Mouse (Mus musculus) midbrain, embryonic 15.5 days (tissue): Measurements from ENCODE around the gene Heatr5b. TPM values are rescaled to one million over a fixed set of nuclear protein-coding genes. Genes with fewer than 3 reads are reported as not detected.
A peak's percentile ranks its signal among the peaks of the same experiment; 100 is the strongest.

Source experiments
- ATAC-seq: fragments of 200-750 bp; cut with Nextera tagmentation; replicated peaks from 2 replicates; pipeline ENCODE4 v1.8.0; 2017; ENCODE audit warnings: moderate TSS enrichment
- H3K27ac ChIP-seq: fragments of 300-500 bp; sonication (generic); 2 replicates; pipeline ENCODE4 v1.5.1; 2015; ENCODE audit warnings: mild to moderate bottlenecking, inconsistent platforms
- H3K27me3 ChIP-seq: fragments of 300-500 bp; sonication (generic); replicated peaks from 2 replicates; pipeline ENCODE4 v1.6.1; 2015; ENCODE audit warnings: inconsistent platforms
- H3K36me3 ChIP-seq: fragments of 300-500 bp; sonication (generic); replicated peaks from 2 replicates; pipeline ENCODE4 v1.6.1; 2015; ENCODE audit warnings: inconsistent platforms
- H3K4me1 ChIP-seq: fragments of 300-500 bp; sonication (generic); 2 replicates; pipeline ENCODE4 v1.6.1; 2015; ENCODE audit warnings: inconsistent platforms
- H3K4me2 ChIP-seq: fragments of 300-500 bp; sonication (generic); 2 replicates; pipeline ENCODE4 v1.6.1; 2015; ENCODE audit warnings: inconsistent platforms, mild to moderate bottlenecking, moderate library complexity
- H3K4me3 ChIP-seq: fragments of 300-500 bp; sonication (generic); 2 replicates; pipeline ENCODE4 v1.5.1; 2015; ENCODE audit warnings: mild to moderate bottlenecking, inconsistent platforms
- H3K9ac ChIP-seq: fragments of 300-500 bp; sonication (generic); 2 replicates; pipeline ENCODE4 v1.6.1; 2015; ENCODE audit warnings: mild to moderate bottlenecking, inconsistent platforms
- H3K9me3 ChIP-seq: fragments of 300-500 bp; sonication (generic); 2 replicates; pipeline ENCODE4 v1.6.1; 2016; ENCODE audit warnings: inconsistent platforms
- WGBS: fragments of 180-500 bp; shearing (Covaris S2); methylation state at CpG from one replicate; pipeline ENCODE4 v1.1.7; 2015; ENCODE audit warnings: mixed read lengths; 5-methylcytosine and 5-hydroxymethylcytosine counted together
- polyA plus RNA-seq: library from polyadenylated mRNA; unstranded; fragments of >200 nt; fragmentation: Nextera tagmentation; extraction: Ambion mirVana; gene quantifications from 2 replicates; pipeline ENCODE4 v1.2.1, GENCODE M21; 2015

Heatr5b gene
- polyA plus RNA-seq, result 21.7 and 23.1 TPM in 2 replicates

DNA sequence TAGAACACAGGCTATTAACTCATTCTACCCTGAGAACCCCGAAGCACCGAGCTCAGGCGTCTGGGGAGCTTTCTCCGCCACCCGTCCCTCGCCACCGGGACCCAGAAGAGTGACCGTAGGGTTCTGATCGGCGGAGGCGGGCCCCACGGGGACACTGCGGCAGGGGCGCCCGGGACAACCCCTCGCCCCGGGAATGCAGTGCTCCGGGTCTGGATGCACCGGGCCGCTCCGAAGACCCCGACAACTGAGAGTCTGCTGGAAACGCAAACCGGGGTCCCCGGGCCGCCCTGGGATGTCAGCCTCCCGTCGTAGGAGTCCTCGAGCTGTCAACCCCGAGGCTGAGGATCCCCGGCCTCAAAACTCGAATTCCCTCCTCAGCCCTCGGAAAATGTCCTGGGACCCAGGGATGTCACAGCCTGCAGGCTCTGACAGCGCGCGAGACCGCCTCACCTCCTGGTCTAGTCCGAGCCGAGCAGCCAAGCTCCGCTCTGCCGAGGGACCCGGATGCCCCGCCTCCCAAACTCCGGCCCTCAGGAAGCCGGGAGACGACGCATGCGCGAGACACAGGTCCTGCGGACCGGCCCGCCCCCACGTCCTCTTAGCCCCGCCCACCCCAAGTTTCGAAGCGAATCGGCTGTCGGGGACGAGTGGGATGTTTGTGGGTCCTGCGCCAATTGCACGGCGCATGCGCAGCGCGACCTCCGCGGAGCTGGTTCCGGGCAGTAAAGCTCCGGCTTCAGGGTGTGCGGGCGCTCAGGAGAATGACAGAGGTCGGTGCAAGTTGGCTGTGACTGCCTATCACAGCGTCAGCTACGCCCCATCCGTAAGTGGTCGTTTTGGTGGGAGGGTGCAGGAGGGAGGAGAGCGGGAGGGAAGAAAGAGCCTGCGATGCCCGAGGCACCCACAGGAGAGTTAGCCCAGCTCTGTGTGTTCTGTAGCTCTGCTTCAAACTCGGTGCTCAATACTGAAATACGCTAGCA, at the start of gene Heatr5b, which contains the start of gene Gpatch11:
Gene Heatr5b (minus strand): TSS at position 509 of the 980 bp plus-strand sequence.
Gene Gpatch11 (plus strand): TSS at position 712 of the 980 bp plus-strand sequence.
- Histone ChIP-seq H3K27me3 (no peaks in the 10 kb centered on the region), H3K4me2 (peak within 1 kb of the TSS; percentile 94), H3K9me3 (no peaks in the 10 kb centered on the region), H3K36me3 (peaks cover 23% of the 10 kb centered on the region), H3K27ac (peak within 1 kb of the TSS; percentile 85), H3K9ac (peak within 1 kb of the TSS; percentile 93), H3K4me1 (peaks cover 22% of the 10 kb centered on the region), H3K4me3 (peak within 1 kb of the TSS; percentile 97)
- under 1% methylated on average over 81 of the region's 81 CpGs for WGBS
- ATAC-seq, result peak; percentile 99

DNA sequence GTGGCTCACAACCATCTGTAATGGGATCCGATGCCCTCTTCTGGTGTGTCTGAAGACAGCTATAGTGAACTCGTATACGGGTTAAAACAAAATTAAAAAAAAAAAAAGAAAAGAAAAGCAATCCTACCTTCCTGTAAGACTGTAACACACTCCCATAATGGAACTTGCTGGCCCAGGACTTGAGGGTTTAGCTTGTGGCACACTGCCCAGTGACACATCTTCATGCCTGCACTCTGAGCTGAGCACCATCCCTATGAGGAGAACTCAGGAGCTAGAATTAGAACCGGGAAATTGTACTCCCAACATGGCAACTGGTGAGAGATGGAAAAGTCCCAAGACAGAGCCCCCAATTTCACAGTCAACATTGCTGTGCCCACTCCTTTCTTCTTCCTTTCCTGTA, 48.1 kb upstream of the Heatr5b start:
- Histone ChIP-seq H3K9ac (no peak overlapping the region), H3K36me3 (no peaks in the 10 kb centered on the region), H3K4me3 (no peak overlapping the region), H3K27me3 (no peaks in the 10 kb centered on the region), H3K27ac (no peak overlapping the region), H3K9me3 (no peaks in the 10 kb centered on the region), H3K4me2 (no peak overlapping the region), H3K4me1 (peaks cover 8% of the 10 kb centered on the region; the same call in 1 of the 2 replicates)
- 93% methylated on average over 4 of the region's 4 CpGs for WGBS
- no peak for ATAC-seq

DNA sequence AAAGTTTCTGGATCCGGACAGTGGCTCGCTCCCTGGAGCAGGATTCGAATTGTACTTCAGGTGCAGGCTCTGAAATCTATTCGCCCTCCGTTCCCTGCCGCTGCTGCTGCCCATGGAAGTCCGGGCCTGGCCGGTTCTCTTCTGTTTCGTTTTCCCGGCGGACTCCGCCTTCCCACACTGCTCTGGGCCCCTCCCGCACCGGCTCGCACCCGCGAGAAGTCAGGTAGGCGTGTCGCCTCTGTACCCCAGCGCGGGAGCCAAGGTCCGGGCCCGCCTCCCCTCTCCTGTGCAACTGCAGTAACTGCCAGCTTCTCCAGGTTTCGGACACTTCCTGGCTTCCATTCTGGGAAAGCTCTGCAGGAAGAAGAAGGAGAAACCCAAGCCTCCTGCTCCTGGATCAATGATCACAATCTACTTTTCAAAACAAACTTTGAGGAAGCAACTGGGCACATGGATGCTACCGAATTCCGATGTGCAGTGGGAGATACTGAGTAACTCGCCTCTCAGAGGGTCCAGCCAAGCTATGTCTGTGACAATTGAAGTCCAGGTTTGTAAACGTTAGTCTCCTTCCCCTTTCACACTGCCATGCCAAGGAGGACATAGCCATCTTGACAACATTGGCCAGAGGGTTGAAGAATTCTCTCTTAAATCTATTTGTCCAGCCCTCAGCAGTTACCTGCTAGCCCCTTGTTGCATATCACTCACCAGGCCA, 47.4 kb upstream of the Heatr5b start, which contains the start of gene Eif2ak2:
Gene Eif2ak2 (minus strand): TSS at position 173 of the 712 bp plus-strand sequence.
- H3K9ac ChIP-seq, result peak within 1 kb of the TSS; percentile 33; the same call in 1 of the 2 replicates
- WGBS, result 2% methylated on average over 28 of the region's 28 CpGs
- H3K27me3 ChIP-seq, result no peaks in the 10 kb centered on the region
- peak within 1 kb of the TSS; percentile 33 for H3K4me3 ChIP-seq
- H3K9me3 ChIP-seq, result no peaks in the 10 kb centered on the region
- peak; percentile 86 for ATAC-seq
- H3K27ac ChIP-seq, result no peak within 1 kb of the TSS
- H3K4me1 ChIP-seq, result peaks cover 8% of the 10 kb centered on the region; the same call in 1 of the 2 replicates
- H3K36me3 ChIP-seq, result no peaks in the 10 kb centered on the region
- H3K4me2 ChIP-seq, result peak within 1 kb of the TSS; percentile 72

DNA sequence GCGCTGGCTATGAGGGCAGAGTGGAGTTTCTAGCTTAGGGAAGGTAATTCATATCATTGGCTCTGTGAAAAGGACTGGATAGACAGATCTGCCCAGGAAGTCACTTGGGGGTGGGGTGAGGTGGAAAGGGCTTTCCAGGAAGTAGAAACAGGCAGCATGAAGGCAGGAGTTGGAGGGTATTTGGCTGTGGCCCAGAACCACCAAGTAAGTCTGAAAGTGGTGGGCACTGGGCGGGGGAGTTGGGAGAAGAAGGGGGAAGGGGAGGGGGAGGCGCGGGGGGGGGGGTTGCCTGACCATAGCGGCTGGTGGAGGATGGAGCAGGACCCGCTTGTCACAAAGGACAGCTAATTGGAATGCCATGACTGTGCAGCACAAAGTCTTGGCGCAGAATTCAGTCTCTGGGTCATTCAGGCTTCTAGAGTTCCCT, 46.7 kb upstream of the Heatr5b start:
- 0 out of 2 replicates have a peak overlapping the region, but pooled peaks have one; percentile 33 for H3K9ac ChIP-seq
- H3K4me2 ChIP-seq, result peak overlapping the region; percentile 72
- ATAC-seq, result peak; percentile 82
- H3K27ac ChIP-seq, result no peak overlapping the region
- peaks cover 8% of the 10 kb centered on the region; the same call in 1 of the 2 replicates for H3K4me1 ChIP-seq
- H3K36me3 ChIP-seq, result no peaks in the 10 kb centered on the region
- no peaks in the 10 kb centered on the region for H3K27me3 ChIP-seq
- WGBS, result 13% methylated on average over 5 of the region's 7 CpGs
- H3K4me3 ChIP-seq, result peak overlapping the region; percentile 33
- no peaks in the 10 kb centered on the region for H3K9me3 ChIP-seq

DNA sequence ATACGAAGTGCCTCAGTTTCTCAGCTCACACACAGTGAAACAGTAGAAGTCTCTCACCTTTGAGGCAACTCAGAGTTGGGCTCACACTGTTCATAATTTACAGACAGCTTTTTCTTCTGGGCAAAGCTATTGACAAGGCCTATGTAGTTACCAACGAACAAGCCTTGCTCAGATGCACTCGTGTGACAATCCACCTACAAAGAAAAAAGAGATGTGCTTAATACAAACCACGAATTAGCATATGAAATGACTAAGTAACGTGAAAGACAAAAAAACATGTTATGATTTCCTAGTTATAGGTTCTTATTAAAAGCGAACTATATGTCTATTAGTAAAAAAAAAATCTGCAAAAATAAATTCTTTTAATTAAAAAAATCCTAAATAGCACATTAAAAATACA, 38.7 kb upstream of the Heatr5b start:
- no peak overlapping the region for H3K27ac ChIP-seq

DNA sequence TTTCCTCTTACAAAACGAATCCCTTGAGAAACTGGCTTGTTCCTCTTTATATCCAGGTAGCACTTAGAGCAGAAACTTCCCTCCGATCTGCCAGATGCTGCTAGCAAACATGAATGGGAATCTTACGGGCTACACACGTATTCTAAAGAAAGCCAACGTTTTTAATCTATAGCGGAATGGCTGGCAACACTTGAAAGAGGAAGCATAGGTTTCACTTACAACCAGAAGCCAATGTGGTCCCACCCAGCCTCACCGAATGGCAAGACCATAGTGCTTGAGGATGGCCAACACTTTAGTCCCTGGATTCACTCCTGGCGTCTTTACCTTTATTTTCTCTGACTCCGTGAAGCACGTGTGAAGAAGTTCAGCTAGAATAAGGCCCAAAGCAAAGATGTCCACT, 21.1 kb upstream of the Heatr5b start:
- no peak overlapping the region for H3K9ac ChIP-seq
- 86% methylated on average over 10 of the region's 10 CpGs for WGBS
- no peak overlapping the region for H3K4me3 ChIP-seq
- H3K4me1 ChIP-seq, result no peaks in the 10 kb centered on the region
- H3K4me2 ChIP-seq, result no peak overlapping the region
- H3K27ac ChIP-seq, result no peak overlapping the region
- H3K9me3 ChIP-seq, result no peaks in the 10 kb centered on the region
- no peaks in the 10 kb centered on the region for H3K36me3 ChIP-seq
- no peaks in the 10 kb centered on the region for H3K27me3 ChIP-seq
- no peak for ATAC-seq

More for the DNA sequence above, 38.7 kb upstream of the Heatr5b start:
- Histone ChIP-seq H3K4me3 (no peak overlapping the region), H3K36me3 (no peaks in the 10 kb centered on the region), H3K4me1 (no peaks in the 10 kb centered on the region), H3K9me3 (no peaks in the 10 kb centered on the region), H3K27me3 (no peaks in the 10 kb centered on the region), H3K9ac (no peak overlapping the region), H3K4me2 (no peak overlapping the region)
- WGBS, result 87% methylated on average over 6 of the region's 6 CpGs
- no peak for ATAC-seq

DNA sequence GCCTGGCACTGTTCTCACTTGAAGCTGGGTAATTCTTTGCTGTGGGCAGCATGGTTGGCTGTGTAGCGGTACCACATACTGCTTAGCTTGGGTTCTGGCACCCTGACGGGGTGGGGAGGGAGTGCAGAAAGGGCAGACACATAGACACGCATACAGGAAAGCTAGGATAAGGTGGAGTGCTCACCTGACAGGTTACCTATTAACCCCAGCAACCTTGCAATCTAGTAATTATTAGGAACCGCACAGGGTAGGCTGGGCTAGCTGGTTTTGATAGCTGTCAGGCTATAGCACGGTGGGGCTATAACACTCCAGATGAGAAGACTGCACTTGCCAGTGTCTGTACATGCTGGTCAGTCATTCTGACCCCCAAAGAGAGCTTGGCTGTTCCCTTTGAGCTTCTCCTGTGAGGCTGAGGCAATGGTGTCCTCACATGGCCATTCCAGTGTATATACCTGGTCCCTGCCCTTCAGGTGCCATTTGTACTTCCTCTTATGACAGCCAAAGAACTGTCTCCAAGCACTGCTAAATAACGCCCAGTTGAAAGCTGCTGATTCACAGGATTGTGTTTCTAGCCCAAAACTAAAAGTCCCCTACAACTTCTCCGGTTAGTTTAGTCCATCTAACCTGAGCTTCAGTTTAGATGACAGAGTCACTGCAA, 7.2 kb upstream of the Heatr5b start:
- H3K4me2 ChIP-seq, result no peak overlapping the region
- peaks cover 58% of the 10 kb centered on the region for H3K36me3 ChIP-seq
- 96% methylated on average over 7 of the region's 7 CpGs for WGBS
- no peak for ATAC-seq
- H3K9me3 ChIP-seq, result no peaks in the 10 kb centered on the region
- H3K27ac ChIP-seq, result no peak overlapping the region
- H3K27me3 ChIP-seq, result no peaks in the 10 kb centered on the region
- no peak overlapping the region for H3K4me3 ChIP-seq
- no peaks in the 10 kb centered on the region for H3K4me1 ChIP-seq
- H3K9ac ChIP-seq, result no peak overlapping the region

DNA sequence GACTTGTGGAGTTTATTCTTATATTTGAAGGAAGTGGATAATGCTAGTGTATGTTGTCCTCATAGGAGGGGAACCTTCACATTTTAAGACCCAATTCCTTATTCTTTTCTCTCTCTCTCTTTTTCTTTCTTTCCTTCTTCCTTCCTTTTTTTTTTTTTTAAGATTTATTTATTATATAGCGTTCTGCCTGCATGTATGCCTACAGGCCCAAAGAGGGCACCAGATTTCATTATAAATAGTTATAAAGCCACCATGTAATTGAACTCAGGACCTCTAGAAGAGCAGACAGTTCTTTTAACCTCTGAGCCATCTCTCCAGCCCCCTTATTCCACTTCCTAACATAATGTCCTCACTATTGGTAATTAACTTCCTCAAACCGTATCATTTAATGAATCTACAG, 892 bp upstream of the Heatr5b start:
- peaks cover 22% of the 10 kb centered on the region for H3K4me1 ChIP-seq
- WGBS, result 28% methylated on average over 2 of the region's 2 CpGs
- peak overlapping the region; percentile 94 for H3K4me2 ChIP-seq
- H3K27me3 ChIP-seq, result no peaks in the 10 kb centered on the region
- H3K9ac ChIP-seq, result peak overlapping the region; percentile 51
- no peak for ATAC-seq
- H3K36me3 ChIP-seq, result peaks cover 23% of the 10 kb centered on the region
- H3K4me3 ChIP-seq, result peak overlapping the region; percentile 97
- peak overlapping the region; percentile 80 for H3K27ac ChIP-seq
- no peaks in the 10 kb centered on the region for H3K9me3 ChIP-seq

DNA sequence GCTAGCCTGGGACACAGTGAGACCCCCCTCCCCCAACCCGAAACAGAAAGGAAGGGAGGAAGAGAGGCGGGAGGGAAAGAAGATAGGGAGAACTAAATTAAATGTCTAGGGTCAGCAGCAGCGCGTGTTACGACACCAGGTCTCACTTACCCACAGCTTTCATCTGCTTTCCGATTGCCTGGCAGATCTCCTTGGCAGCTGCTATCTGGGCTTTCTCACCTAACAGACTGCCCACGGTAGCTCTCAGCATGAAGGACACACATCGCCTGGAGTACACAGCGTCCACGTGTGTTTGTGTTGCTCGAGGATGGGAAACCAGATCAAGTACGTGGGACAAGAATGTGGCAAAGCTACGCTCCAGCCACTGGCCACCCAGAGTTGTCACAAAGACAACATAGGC, 10.8 kb downstream of the Heatr5b start:
- H3K36me3 ChIP-seq, result peaks cover 60% of the 10 kb centered on the region
- no peaks in the 10 kb centered on the region for H3K4me1 ChIP-seq
- 95% methylated on average over 13 of the region's 13 CpGs for WGBS

DNA sequence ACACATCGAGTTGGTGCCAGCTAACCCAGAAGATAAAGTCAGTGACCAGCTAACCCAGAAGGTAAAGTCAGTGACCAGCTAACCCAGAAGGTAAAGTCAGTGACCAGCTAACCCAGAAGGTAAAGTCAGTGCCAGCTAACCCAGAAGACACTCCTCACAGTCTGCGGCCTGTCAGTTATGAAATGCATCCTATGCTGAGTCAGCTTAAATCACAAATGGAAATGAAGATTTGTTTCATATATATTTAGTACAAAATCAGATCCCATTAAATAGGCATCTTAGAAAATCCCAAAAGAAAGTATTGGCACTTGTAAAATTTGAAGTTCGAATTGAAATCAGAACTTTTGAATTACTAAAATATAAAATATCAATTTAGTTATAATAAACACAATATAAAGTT, 25.6 kb downstream of the Heatr5b start:
- 93% methylated on average over 3 of the region's 3 CpGs for WGBS
- H3K9me3 ChIP-seq, result no peaks in the 10 kb centered on the region
- H3K36me3 ChIP-seq, result peaks cover 36% of the 10 kb centered on the region
- H3K9ac ChIP-seq, result no peak overlapping the region
- H3K27ac ChIP-seq, result no peak overlapping the region
- H3K4me2 ChIP-seq, result no peak overlapping the region
- no peaks in the 10 kb centered on the region for H3K27me3 ChIP-seq
- ATAC-seq, result no peak
- no peak overlapping the region for H3K4me3 ChIP-seq
- H3K4me1 ChIP-seq, result no peaks in the 10 kb centered on the region

More for the DNA sequence above, 10.8 kb downstream of the Heatr5b start:
- no peak overlapping the region for H3K4me3 ChIP-seq
- no peak for ATAC-seq
- no peaks in the 10 kb centered on the region for H3K9me3 ChIP-seq
- no peaks in the 10 kb centered on the region for H3K27me3 ChIP-seq
- no peak overlapping the region for H3K9ac ChIP-seq
- H3K4me2 ChIP-seq, result no peak overlapping the region
- H3K27ac ChIP-seq, result no peak overlapping the region

DNA sequence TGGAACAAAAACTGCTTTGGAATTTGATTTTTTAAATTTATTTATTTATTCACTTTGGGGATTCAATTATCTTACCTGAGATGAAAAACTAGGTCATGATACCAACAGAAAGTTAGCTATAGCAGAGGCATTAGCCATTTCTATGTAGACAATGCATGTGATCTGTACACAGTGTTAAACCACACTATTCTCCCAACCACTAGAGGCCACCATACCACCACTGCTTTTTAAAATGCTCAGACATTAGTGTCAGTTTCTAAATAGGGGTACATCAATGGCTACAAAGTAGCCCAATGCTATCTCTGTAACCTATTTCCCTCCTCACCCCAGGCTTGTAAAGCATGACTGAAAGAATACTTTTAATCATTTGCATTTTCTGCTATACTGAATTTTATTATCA, 26.1 kb downstream of the Heatr5b start:
- Histone ChIP-seq H3K27me3 (no peaks in the 10 kb centered on the region), H3K27ac (no peak overlapping the region), H3K4me3 (no peak overlapping the region), H3K9ac (no peak overlapping the region), H3K36me3 (peaks cover 34% of the 10 kb centered on the region), H3K4me1 (no peaks in the 10 kb centered on the region), H3K9me3 (no peaks in the 10 kb centered on the region), H3K4me2 (no peak overlapping the region)
- no peak for ATAC-seq

DNA sequence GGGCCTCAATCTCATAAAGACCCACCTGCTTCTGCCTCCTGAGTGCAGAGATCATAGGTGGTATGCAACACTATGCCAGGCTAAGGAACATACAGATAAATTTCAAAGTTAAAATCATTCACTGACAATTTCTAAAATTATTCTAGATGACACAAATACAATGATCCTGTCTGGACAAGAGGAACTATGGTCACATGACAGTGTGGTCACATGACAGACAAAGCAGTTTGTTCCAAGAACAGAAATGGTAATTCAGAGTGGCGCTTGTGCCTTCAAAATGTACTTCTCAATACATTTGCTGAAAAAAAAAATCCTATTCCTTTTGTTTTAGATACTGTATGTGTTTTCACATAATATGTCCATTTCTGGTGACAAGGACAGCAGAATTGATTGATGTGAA, 37.9 kb downstream of the Heatr5b start:
- no peaks in the 10 kb centered on the region for H3K4me1 ChIP-seq
- H3K27ac ChIP-seq, result no peak overlapping the region
- H3K4me3 ChIP-seq, result no peak overlapping the region
- WGBS, result 98% methylated on average over 1 of the region's 1 CpGs
- H3K36me3 ChIP-seq, result peaks cover 57% of the 10 kb centered on the region; the same call in 1 of the 2 replicates
- H3K4me2 ChIP-seq, result no peak overlapping the region
- H3K9ac ChIP-seq, result no peak overlapping the region
- H3K9me3 ChIP-seq, result no peaks in the 10 kb centered on the region
- ATAC-seq, result no peak
- no peaks in the 10 kb centered on the region for H3K27me3 ChIP-seq
